Mouse (Mus musculus) midbrain, postnatal 0 days (tissue): ENCODE data around the gene Bmp2k. TPM values are rescaled to one million over a fixed set of nuclear protein-coding genes. Genes with fewer than 3 reads are reported as not detected.

Experiments
- ATAC-seq: fragments of 200-750 bp; cut with Nextera tagmentation; 2 replicates; pipeline ENCODE4 v1.8.0; 2017; ENCODE audit warnings: moderate number of reproducible peaks, mild to moderate bottlenecking, moderate TSS enrichment, moderate library complexity; ENCODE audit not compliant: low FRiP score
- DNase-seq: peaks from one replicate; pipeline ENCODE4 v3.0.0-alpha.2; 2015; ENCODE audit warnings: low spot score
- H3K27ac ChIP-seq: fragments of 300-500 bp; sonication (generic); 2 replicates; pipeline ENCODE4 v1.5.1; 2014; ENCODE audit warnings: low read depth, mild to moderate bottlenecking, low read length, mixed read lengths
- H3K27me3 ChIP-seq: fragments of 300-500 bp; sonication (generic); 2 replicates; pipeline ENCODE4 v1.6.1; 2014; ENCODE audit warnings: low read length, control low read depth, mixed read lengths; ENCODE audit not compliant: insufficient read depth
- H3K36me3 ChIP-seq: fragments of 300-500 bp; sonication (generic); 2 replicates; pipeline ENCODE4 v1.6.1; 2014; ENCODE audit warnings: low read length, control low read depth, mixed read lengths; ENCODE audit not compliant: insufficient read depth
- H3K4me1 ChIP-seq: fragments of 300-500 bp; sonication (generic); 2 replicates; pipeline ENCODE4 v1.6.1; 2014; ENCODE audit warnings: mild to moderate bottlenecking, control low read depth, antibody characterized with exemption, low read length, mixed read lengths; ENCODE audit not compliant: insufficient read depth
- H3K4me2 ChIP-seq: fragments of 300-500 bp; sonication (generic); 2 replicates; pipeline ENCODE4 v1.6.1; 2014; ENCODE audit warnings: low read depth, mild to moderate bottlenecking, low read length, mixed read lengths; ENCODE audit not compliant: poor library complexity, severe bottlenecking
- H3K4me3 ChIP-seq: fragments of 300-500 bp; sonication (generic); 2 replicates; pipeline ENCODE4 v1.5.1; 2014; ENCODE audit warnings: low read depth, mild to moderate bottlenecking, low read length, moderate library complexity
- H3K9ac ChIP-seq: fragments of 300-500 bp; sonication (generic); replicated peaks from 2 replicates; pipeline ENCODE4 v1.6.1; 2014; ENCODE audit warnings: mild to moderate bottlenecking, low read length, moderate library complexity, mixed read lengths; ENCODE audit not compliant: poor library complexity, severe bottlenecking
- H3K9me3 ChIP-seq: fragments of 300-500 bp; sonication (generic); 2 replicates; pipeline ENCODE4 v1.6.1; 2016; ENCODE audit warnings: low read length, control low read depth
- CTCF ChIP-seq: IDR thresholded peaks from 2 replicates; pipeline ENCODE4 v1.5.1; 2016; ENCODE audit warnings: antibody characterized with exemption, mild to moderate bottlenecking
- WGBS: fragments of 180-500 bp; shearing (Covaris S2); extraction: QIAGEN DNeasy Blood & Tissue Kit; methylation state at CpG from one replicate; pipeline ENCODE4 v1.1.7; 2014; 5-methylcytosine and 5-hydroxymethylcytosine counted together
- polyA plus RNA-seq: library from polyadenylated mRNA; unstranded; fragments of >200 nt; fragmentation: Nextera tagmentation; extraction: Ambion mirVana; gene quantifications from 2 replicates; pipeline ENCODE4 v1.2.1, GENCODE M21; 2015
- total RNA-seq: library from RNA; depleted of rRNA; stranded (reverse); fragments of >200 nt; gene quantifications from 2 replicates; pipeline ENCODE4 v1.2.3, GENCODE M21; 2014

Bmp2k gene
- total and polyA plus RNA-seq, 2 experiments from 2014 or later, result 9.5 to 19.4 TPM

GRCm38 (mm10) chr5:96954040-96954439, 43.4 kb upstream of the Bmp2k start:
- no peak for TF ChIP-seq CTCF
- ATAC-seq (no peak), DNase-seq (peak; percentile 47)
- no peak overlapping the region for H3K9ac ChIP-seq
- H3K36me3 ChIP-seq, result no peaks in the 10 kb centered on the region
- H3K4me3 ChIP-seq, result no peak overlapping the region
- no peaks in the 10 kb centered on the region for H3K9me3 ChIP-seq
- no peaks in the 10 kb centered on the region for H3K4me1 ChIP-seq
- no peak overlapping the region for H3K27ac ChIP-seq
- H3K27me3 ChIP-seq, result no peaks in the 10 kb centered on the region
- H3K4me2 ChIP-seq, result no peak overlapping the region
- 49% methylated on average over 11 of the region's 11 CpGs for WGBS

- Histone ChIP-seq H3K9me3 (no peaks in the 10 kb centered on the region), H3K4me2 (no peak overlapping the region), H3K4me1 (no peaks in the 10 kb centered on the region), H3K27ac (no peak overlapping the region), H3K27me3 (no peaks in the 10 kb centered on the region), H3K9ac (no peak overlapping the region), H3K36me3 (no peaks in the 10 kb centered on the region), H3K4me3 (no peak overlapping the region)
- DNase-seq, result no peak
- WGBS, result 79% methylated on average over 10 of the region's 10 CpGs
- ATAC-seq, result no peak
- no peak for TF ChIP-seq CTCF
These were observed 42.9 kb upstream of the Bmp2k start for GRCm38 (mm10) chr5:96954466-96955027.

- DNase-seq (no peak), ATAC-seq (no peak)
- Histone ChIP-seq H3K4me3 (no peak overlapping the region), H3K4me1 (no peaks in the 10 kb centered on the region), H3K9me3 (no peaks in the 10 kb centered on the region), H3K27me3 (no peaks in the 10 kb centered on the region), H3K27ac (no peak overlapping the region), H3K4me2 (no peak overlapping the region), H3K36me3 (no peaks in the 10 kb centered on the region), H3K9ac (no peak overlapping the region)
- TF ChIP-seq CTCF, result no peak
- WGBS, result 36% methylated on average over 3 of the region's 3 CpGs
These were observed 40.6 kb upstream of the Bmp2k start for GRCm38 (mm10) chr5:96956926-96957325.

GRCm38 (mm10) chr5:96961122-96961521, 36.4 kb upstream of the Bmp2k start:
- Histone ChIP-seq H3K4me1 (no peaks in the 10 kb centered on the region), H3K9ac (no peak overlapping the region), H3K9me3 (no peaks in the 10 kb centered on the region), H3K27me3 (no peaks in the 10 kb centered on the region), H3K4me2 (no peak overlapping the region), H3K27ac (no peak overlapping the region), H3K36me3 (no peaks in the 10 kb centered on the region), H3K4me3 (no peak overlapping the region)
- ATAC-seq (no peak), DNase-seq (no peak)
- WGBS, result 87% methylated on average over 5 of the region's 5 CpGs
- no peak for TF ChIP-seq CTCF

- Histone ChIP-seq H3K4me3 (no peak overlapping the region), H3K4me1 (no peaks in the 10 kb centered on the region), H3K27ac (no peak overlapping the region), H3K4me2 (no peak overlapping the region), H3K9ac (no peak overlapping the region), H3K27me3 (no peaks in the 10 kb centered on the region), H3K9me3 (no peaks in the 10 kb centered on the region), H3K36me3 (no peaks in the 10 kb centered on the region)
- no peak for TF ChIP-seq CTCF
- ATAC-seq (no peak), DNase-seq (no peak)
These were observed 35.6 kb upstream of the Bmp2k start for GRCm38 (mm10) chr5:96961852-96962251.

- Histone ChIP-seq H3K27me3 (no peaks in the 10 kb centered on the region), H3K4me1 (no peaks in the 10 kb centered on the region), H3K36me3 (no peaks in the 10 kb centered on the region), H3K4me2 (no peak overlapping the region), H3K27ac (no peak overlapping the region), H3K9me3 (no peaks in the 10 kb centered on the region), H3K4me3 (no peak overlapping the region), H3K9ac (no peak overlapping the region)
- TF ChIP-seq CTCF, result no peak
- ATAC-seq (no peak), DNase-seq (no peak)
- WGBS, result 72% methylated on average over 8 of the region's 8 CpGs
These were observed 35.1 kb upstream of the Bmp2k start for GRCm38 (mm10) chr5:96962252-96962933.
